Mouse (Mus musculus) bone marrow macrophage, adult 2 months (primary cell): ENCODE measurements around the gene Acvr1b.

Source experiments
- CTCF ChIP-seq: IDR thresholded peaks from 2 replicates; pipeline ENCODE4 v1.5.1; 2012; ENCODE audit warnings: low read depth, mild to moderate bottlenecking, low read length, moderate library complexity
- POLR2A ChIP-seq: IDR thresholded peaks from 2 replicates; pipeline ENCODE4 v1.6.1; 2012; ENCODE audit warnings: mild to moderate bottlenecking, low read depth, low read length, borderline replicate concordance

DNA sequence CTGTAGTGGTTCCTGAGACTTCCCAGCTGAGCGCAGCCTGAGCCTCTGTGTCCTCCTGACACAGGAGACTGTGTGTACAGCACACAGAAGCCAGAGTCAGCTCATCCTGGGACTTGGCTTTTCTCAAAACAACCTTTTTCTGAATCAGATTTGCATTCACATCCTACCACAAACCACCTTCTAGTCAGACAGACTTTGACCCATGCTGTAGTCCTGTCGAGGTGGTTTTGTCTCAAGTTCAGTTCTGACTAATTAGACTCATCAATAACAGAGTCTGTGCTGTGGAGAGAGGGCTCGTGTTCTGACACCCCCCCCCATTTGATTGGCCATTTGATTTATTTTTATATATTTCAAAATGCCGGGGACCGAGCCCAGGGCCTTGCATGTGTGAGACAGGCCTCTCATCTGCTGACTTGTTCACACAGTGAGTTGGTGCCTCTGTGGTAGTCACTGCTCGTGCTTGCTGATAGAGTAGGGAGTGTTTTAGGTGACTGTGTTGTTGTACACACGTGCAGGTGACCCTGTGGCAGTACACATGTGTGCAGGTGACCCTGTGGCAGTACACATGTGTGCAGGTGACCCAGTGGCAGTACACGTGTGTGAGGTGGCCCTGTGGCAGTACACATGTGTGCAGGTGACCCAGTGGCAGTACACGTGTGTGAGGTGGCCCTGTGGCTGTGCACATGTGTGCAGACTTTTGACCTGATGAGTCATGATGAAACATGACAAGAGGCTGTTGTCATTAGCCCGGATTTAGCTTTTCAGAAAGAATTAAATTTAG is 16.3 kb downstream of the Acvr1b start:
- no peak for TF ChIP-seq CTCF
- TF ChIP-seq POLR2A = no peak
